Mouse (Mus musculus) hindbrain, embryonic 11.5 days (tissue): ENCODE results near the gene Gtpbp3. TPM values are rescaled to one million over a fixed set of nuclear protein-coding genes. Genes with fewer than 3 reads are reported as not detected.

ENCODE experiments used
- ATAC-seq: fragments of 200-750 bp; cut with Nextera tagmentation; 2 replicates; pipeline ENCODE4 v1.8.0; 2017; ENCODE audit warnings: mild to moderate bottlenecking, moderate TSS enrichment, moderate library complexity; ENCODE audit not compliant: low FRiP score
- DNase-seq: peaks from one replicate; pipeline ENCODE4 v3.0.0-alpha.2; 2015; ENCODE audit warnings: low spot score
- H3K27ac ChIP-seq: fragments of 300-500 bp; sonication (generic); 2 replicates; pipeline ENCODE4 v1.5.1; 2014; ENCODE audit warnings: mild to moderate bottlenecking, low read depth, low read length
- H3K27me3 ChIP-seq: fragments of 300-500 bp; sonication (generic); 2 replicates; pipeline ENCODE4 v1.6.1; 2014; ENCODE audit warnings: mild to moderate bottlenecking, low read length, moderate library complexity, mixed read lengths; ENCODE audit not compliant: control insufficient read depth, insufficient read depth
- H3K36me3 ChIP-seq: fragments of 300-500 bp; sonication (generic); 2 replicates; pipeline ENCODE4 v1.6.1; 2014; ENCODE audit warnings: mild to moderate bottlenecking, low read length, moderate library complexity, mixed read lengths; ENCODE audit not compliant: control insufficient read depth, insufficient read depth
- H3K4me1 ChIP-seq: fragments of 300-500 bp; sonication (generic); replicated peaks from 2 replicates; pipeline ENCODE4 v1.6.1; 2014; ENCODE audit warnings: low read length, mixed read lengths; ENCODE audit not compliant: control insufficient read depth, insufficient read depth
- H3K4me2 ChIP-seq: fragments of 300-500 bp; sonication (generic); replicated peaks from 2 replicates; pipeline ENCODE4 v1.6.1; 2014; ENCODE audit warnings: mild to moderate bottlenecking, low read depth, low read length
- H3K4me3 ChIP-seq: fragments of 300-500 bp; sonication (generic); 2 replicates; pipeline ENCODE4 v1.5.1; 2014; ENCODE audit warnings: low read depth, low read length
- H3K9ac ChIP-seq: fragments of 300-500 bp; sonication (generic); 2 replicates; pipeline ENCODE4 v1.6.1; 2014; ENCODE audit warnings: low read depth, low read length
- H3K9me3 ChIP-seq: fragments of 300-500 bp; sonication (generic); 2 replicates; pipeline ENCODE4 v1.6.1; 2016; ENCODE audit warnings: low read length; ENCODE audit not compliant: control insufficient read depth
- WGBS: fragments of 180-500 bp; shearing (Covaris S2); extraction: QIAGEN DNeasy Blood & Tissue Kit; methylation state at CpG from one replicate; pipeline ENCODE4 v1.1.7; 2014; 5-methylcytosine and 5-hydroxymethylcytosine counted together
- polyA plus RNA-seq: library from polyadenylated mRNA; unstranded; fragments of >200 nt; fragmentation: Nextera tagmentation; extraction: Ambion mirVana; gene quantifications from 2 replicates; pipeline ENCODE4 v1.2.1, GENCODE M21; 2014

The Gtpbp3 gene
- polyA plus RNA-seq, 1 experiment from 2014 or later, result 3.8 TPM

- no peak overlapping the region; the same call in 1 of the 2 replicates for H3K9ac ChIP-seq
- H3K36me3 ChIP-seq, result 0 out of 2 replicates have a peak, but pooled peaks cover 6% of the 10 kb centered on the region
- DNase-seq (no peak), ATAC-seq (no peak)
- H3K4me3 ChIP-seq, result peak overlapping the region; percentile 71; the same call in 1 of the 2 replicates
- H3K9me3 ChIP-seq, result no peaks in the 10 kb centered on the region
- WGBS, result 94% methylated on average over 9 of the region's 9 CpGs
- peak overlapping the region; percentile 88 for H3K4me2 ChIP-seq
- H3K27ac ChIP-seq, result no peak overlapping the region
- H3K27me3 ChIP-seq, result no peaks in the 10 kb centered on the region
- 0 out of 2 replicates have a peak, but pooled peaks cover 2% of the 10 kb centered on the region for H3K4me1 ChIP-seq
These were observed 55.9 kb downstream of the Gtpbp3 start for GRCm38 (mm10) chr8:71543755-71544154.

- no peak overlapping the region for H3K4me2 ChIP-seq
- no peak overlapping the region for H3K9ac ChIP-seq
- ATAC-seq (no peak), DNase-seq (no peak)
- no peaks in the 10 kb centered on the region for H3K27me3 ChIP-seq
- 0 out of 2 replicates have a peak, but pooled peaks cover 2% of the 10 kb centered on the region for H3K4me1 ChIP-seq
- WGBS, result 90% methylated on average over 11 of the region's 11 CpGs
- 0 out of 2 replicates have a peak, but pooled peaks cover 6% of the 10 kb centered on the region for H3K36me3 ChIP-seq
- no peak overlapping the region for H3K4me3 ChIP-seq
- H3K9me3 ChIP-seq, result no peaks in the 10 kb centered on the region
- H3K27ac ChIP-seq, result no peak overlapping the region
These were observed 57.1 kb downstream of the Gtpbp3 start for GRCm38 (mm10) chr8:71545053-71545452.

GRCm38 (mm10) chr8:71547590-71547989, 59.7 kb downstream of the Gtpbp3 start:
- no peak overlapping the region for H3K4me2 ChIP-seq
- H3K4me3 ChIP-seq, result no peak overlapping the region
- H3K36me3 ChIP-seq, result 0 out of 2 replicates have a peak, but pooled peaks cover 6% of the 10 kb centered on the region
- ATAC-seq, result no peak
- 0 out of 2 replicates have a peak, but pooled peaks cover 2% of the 10 kb centered on the region for H3K4me1 ChIP-seq
- no peaks in the 10 kb centered on the region for H3K9me3 ChIP-seq
- 87% methylated on average over 7 of the region's 7 CpGs for WGBS
- no peak overlapping the region for H3K27ac ChIP-seq
- no peak overlapping the region for H3K9ac ChIP-seq
- H3K27me3 ChIP-seq, result no peaks in the 10 kb centered on the region
- DNase-seq, result no peak

Other genes with a start within 250 kb of the Gtpbp3 start
- 16.1 and 17.4 TPM in 2 replicates for gene Myo9b, start 215.4 kb upstream of the Gtpbp3 start, polyA plus RNA-seq
- gene Haus8, start 215.2 kb upstream of the Gtpbp3 start, polyA plus RNA-seq, result 56.5 and 61.7 TPM in 2 replicates
- gene Use1, start 121.3 kb upstream of the Gtpbp3 start, polyA plus RNA-seq, result 77.8 and 78.6 TPM in 2 replicates
- 3.0 and 3.7 TPM in 2 replicates for gene Ocel1, start 116.8 kb upstream of the Gtpbp3 start, polyA plus RNA-seq
- gene Nr2f6, start 106.1 kb upstream of the Gtpbp3 start, polyA plus RNA-seq, result 69.5 and 78.3 TPM in 2 replicates
- 2.9 and 3.6 TPM in 2 replicates for gene Ushbp1, start 92.3 kb upstream of the Gtpbp3 start, polyA plus RNA-seq
- 102 and 106 TPM in 2 replicates for gene Babam1, start 91.2 kb upstream of the Gtpbp3 start, polyA plus RNA-seq
- 14.4 and 20.8 TPM in 2 replicates for gene Ankle1, start 82.1 kb upstream of the Gtpbp3 start, polyA plus RNA-seq
- 38.5 and 40.0 TPM in 2 replicates for gene Abhd8, start 24.4 kb upstream of the Gtpbp3 start, polyA plus RNA-seq
- gene Mrpl34, start 23.1 kb upstream of the Gtpbp3 start, polyA plus RNA-seq, result 231 and 239 TPM in 2 replicates
- 143 and 155 TPM in 2 replicates for gene Dda1, start 18.9 kb upstream of the Gtpbp3 start, polyA plus RNA-seq
- gene Ano8, start 2.1 kb upstream of the Gtpbp3 start, polyA plus RNA-seq, result 5.1 and 5.8 TPM in 2 replicates
- 35.3 and 37.2 TPM in 2 replicates for gene Plvap, start 23.6 kb downstream of the Gtpbp3 start, polyA plus RNA-seq
- 0.51 and 0.71 TPM in 2 replicates for gene Ccdc194, start 37.6 kb downstream of the Gtpbp3 start, polyA plus RNA-seq
- 2.2 and 5.7 TPM in 2 replicates for gene Bst2, start 49.4 kb downstream of the Gtpbp3 start, polyA plus RNA-seq
- gene Mvb12a, start 54.8 kb downstream of the Gtpbp3 start, polyA plus RNA-seq, result 54.3 and 61.1 TPM in 2 replicates
- 0.28 and 0.47 TPM in 2 replicates for gene Tmem221, start 70.8 kb downstream of the Gtpbp3 start, polyA plus RNA-seq
- not detected in 2 replicates for gene Nxnl1, start 78.5 kb downstream of the Gtpbp3 start, polyA plus RNA-seq
- 13.7 and 18.2 TPM in 2 replicates for gene Slc27a1, start 80.8 kb downstream of the Gtpbp3 start, polyA plus RNA-seq
- gene Pgls, start 104.1 kb downstream of the Gtpbp3 start, polyA plus RNA-seq, result 228 TPM in 2 replicates
- 3.3 and 3.6 TPM in 2 replicates for gene Fam129c, start 109.5 kb downstream of the Gtpbp3 start, polyA plus RNA-seq
- 41.3 and 42.5 TPM in 2 replicates for gene Colgalt1, start 122.9 kb downstream of the Gtpbp3 start, polyA plus RNA-seq
- 7.3 and 9.1 TPM in 2 replicates for gene Unc13a, start 183.7 kb downstream of the Gtpbp3 start, polyA plus RNA-seq
- gene Jak3, start 188.2 kb downstream of the Gtpbp3 start, polyA plus RNA-seq, result 0.99 and 1.4 TPM in 2 replicates
- 0.35 and 0.37 TPM in 2 replicates for gene Insl3, start 201.1 kb downstream of the Gtpbp3 start, polyA plus RNA-seq
- 0.36 and 0.45 TPM in 2 replicates for gene B3gnt3, start 213.7 kb downstream of the Gtpbp3 start, polyA plus RNA-seq
- 13.6 and 15.0 TPM in 2 replicates for gene Fcho1, start 237.6 kb downstream of the Gtpbp3 start, polyA plus RNA-seq